Mouse (Mus musculus) lung, adult 2 months (tissue): ENCODE results near the gene Mettl23.

Experiments
- CTCF ChIP-seq: fragments of 200-500 bp; IDR thresholded peaks from 2 replicates; pipeline ENCODE4 v1.5.1; 2011; ENCODE audit warnings: mild to moderate bottlenecking, low read length, control low read depth; ENCODE audit not compliant: insufficient read depth
- POLR2A ChIP-seq: fragments of 200-500 bp; IDR thresholded peaks from 2 replicates; pipeline ENCODE4 v1.6.1; 2011; ENCODE audit warnings: low read depth, mild to moderate bottlenecking, control low read depth, low read length, borderline replicate concordance; ENCODE audit errors: extremely low read depth

- no peak for TF ChIP-seq CTCF
- TF ChIP-seq POLR2A = no peak
Measured at GRCm38 (mm10) chr11:116849587-116849986, 6.5 kb downstream of the Mettl23 start.
